Mouse (Mus musculus): Measurements from ENCODE around the gene Acadl. TPM values are rescaled to one million over a fixed set of nuclear protein-coding genes. Genes with fewer than 3 reads are reported as not detected.

Acadl gene
- total and polyA plus RNA-seq, 2 experiments from 2014 or later: 8.6 to 57.3 TPM

GRCm38 (mm10) chr1:66863741-66864495, 841 bp upstream of the Acadl start:
- H3K4me3 ChIP-seq (ENCODE audit: low read depth, low read length): peak overlapping the region; percentile 74
- DNase-seq: peak; percentile 8
- H3K4me2 ChIP-seq (ENCODE audit: low read depth): peak overlapping the region; percentile 91
- no peaks in the 10 kb centered on the region for H3K27me3 ChIP-seq (ENCODE audit: insufficient read depth, low read length)
- WGBS: 20% methylated on average over 9 of the region's 9 CpGs
- H3K36me3 ChIP-seq (ENCODE audit: insufficient read depth): no peaks in the 10 kb centered on the region
- H3K27ac ChIP-seq (ENCODE audit: low read depth, low read length): no peak overlapping the region
- TF ChIP-seq CTCF (IDR thresholded peaks at IDR 0.05; ENCODE audit: low read depth): no peak
- H3K9me3 ChIP-seq (ENCODE audit: low read length): peaks cover 4% of the 10 kb centered on the region; the same call in 1 of the 2 replicates
- H3K4me1 ChIP-seq (ENCODE audit: insufficient read depth): no peaks in the 10 kb centered on the region
- ATAC-seq: no peak
- no peak overlapping the region for H3K9ac ChIP-seq

- Histone ChIP-seq H3K4me1 (ENCODE audit: insufficient read depth) (no peaks in the 10 kb centered on the region), H3K27me3 (ENCODE audit: insufficient read depth, low read length) (no peaks in the 10 kb centered on the region), H3K4me2 (ENCODE audit: low read depth) (peak overlapping the region; percentile 91), H3K4me3 (ENCODE audit: low read depth, low read length) (peak overlapping the region; percentile 74), H3K36me3 (ENCODE audit: insufficient read depth) (no peaks in the 10 kb centered on the region), H3K27ac (ENCODE audit: low read depth, low read length) (no peak overlapping the region), H3K9ac (0 out of 2 replicates have a peak overlapping the region, but pooled peaks have one; percentile 68), H3K9me3 (ENCODE audit: low read length) (peaks cover 4% of the 10 kb centered on the region; the same call in 1 of the 2 replicates)
- WGBS: 12% methylated on average over 14 of the region's 14 CpGs
- DNase-seq (peak; percentile 14), ATAC-seq (no peak)
- no peak for TF ChIP-seq CTCF (IDR thresholded peaks at IDR 0.05; ENCODE audit: low read depth)
Measured at GRCm38 (mm10) chr1:66861764-66862672, 1.1 kb downstream of the Acadl start.

- no peaks in the 10 kb centered on the region for H3K36me3 ChIP-seq (ENCODE audit: insufficient read depth)
- no peak overlapping the region for H3K4me3 ChIP-seq (ENCODE audit: low read depth, low read length)
- no peaks in the 10 kb centered on the region for H3K4me1 ChIP-seq (ENCODE audit: insufficient read depth)
- no peaks in the 10 kb centered on the region for H3K9me3 ChIP-seq (ENCODE audit: low read length)
- DNase-seq (no peak), ATAC-seq (no peak)
- peak; percentile 53 for TF ChIP-seq CTCF (IDR thresholded peaks at IDR 0.05; ENCODE audit: low read depth)
- H3K9ac ChIP-seq: no peak overlapping the region
- H3K4me2 ChIP-seq (ENCODE audit: low read depth): no peak overlapping the region
- no peak overlapping the region for H3K27ac ChIP-seq (ENCODE audit: low read depth, low read length)
- 96% methylated on average over 4 of the region's 4 CpGs for WGBS
- no peaks in the 10 kb centered on the region for H3K27me3 ChIP-seq (ENCODE audit: insufficient read depth, low read length)
Measured at GRCm38 (mm10) chr1:66847506-66847905, 15.6 kb downstream of the Acadl start.

- no peak for DNase-seq
- TF ChIP-seq CTCF (IDR thresholded peaks at IDR 0.05; ENCODE audit: low read depth): no peak
Measured at GRCm38 (mm10) chr1:66845690-66846318, 17.3 kb downstream of the Acadl start.

GRCm38 (mm10) chr1:66841938-66842337, 21.1 kb downstream of the Acadl start:
- Histone ChIP-seq H3K9ac (no peak overlapping the region), H3K9me3 (ENCODE audit: low read length) (no peaks in the 10 kb centered on the region), H3K4me2 (ENCODE audit: low read depth) (no peak overlapping the region), H3K4me1 (ENCODE audit: insufficient read depth) (no peaks in the 10 kb centered on the region), H3K27me3 (ENCODE audit: insufficient read depth, low read length) (no peaks in the 10 kb centered on the region), H3K36me3 (ENCODE audit: insufficient read depth) (no peaks in the 10 kb centered on the region), H3K4me3 (ENCODE audit: low read depth, low read length) (no peak overlapping the region), H3K27ac (ENCODE audit: low read depth, low read length) (no peak overlapping the region)
- no peak for TF ChIP-seq CTCF (IDR thresholded peaks at IDR 0.05; ENCODE audit: low read depth)
- 64% methylated on average over 10 of the region's 10 CpGs for WGBS
- ATAC-seq: no peak
- no peak for DNase-seq

More at GRCm38 (mm10) chr1:66845690-66846318, 17.3 kb downstream of the Acadl start:
- no peaks in the 10 kb centered on the region for H3K27me3 ChIP-seq (ENCODE audit: insufficient read depth, low read length)
- no peak for ATAC-seq
- no peak overlapping the region for H3K27ac ChIP-seq (ENCODE audit: low read depth, low read length)
- WGBS: 93% methylated on average over 5 of the region's 5 CpGs
- no peaks in the 10 kb centered on the region for H3K9me3 ChIP-seq (ENCODE audit: low read length)
- no peak overlapping the region for H3K9ac ChIP-seq
- no peaks in the 10 kb centered on the region for H3K4me1 ChIP-seq (ENCODE audit: insufficient read depth)
- H3K36me3 ChIP-seq (ENCODE audit: insufficient read depth): no peaks in the 10 kb centered on the region
- no peak overlapping the region for H3K4me3 ChIP-seq (ENCODE audit: low read depth, low read length)
- no peak overlapping the region for H3K4me2 ChIP-seq (ENCODE audit: low read depth)

- ATAC-seq (no peak), DNase-seq (no peak)
- H3K27me3 ChIP-seq (ENCODE audit: insufficient read depth, low read length): no peaks in the 10 kb centered on the region
- H3K27ac ChIP-seq (ENCODE audit: low read depth, low read length): no peak overlapping the region
- no peak overlapping the region for H3K9ac ChIP-seq
- H3K4me3 ChIP-seq (ENCODE audit: low read depth, low read length): no peak overlapping the region
- H3K4me1 ChIP-seq (ENCODE audit: insufficient read depth): no peaks in the 10 kb centered on the region
- no peaks in the 10 kb centered on the region for H3K9me3 ChIP-seq (ENCODE audit: low read length)
- TF ChIP-seq CTCF (IDR thresholded peaks at IDR 0.05; ENCODE audit: low read depth): no peak
- 80% methylated on average over 6 of the region's 6 CpGs for WGBS
- H3K36me3 ChIP-seq (ENCODE audit: insufficient read depth): no peaks in the 10 kb centered on the region
- H3K4me2 ChIP-seq (ENCODE audit: low read depth): no peak overlapping the region
Measured at GRCm38 (mm10) chr1:66841510-66841909, 21.6 kb downstream of the Acadl start.
